Mouse (Mus musculus): ENCODE measurements around the gene Wdfy1. TPM values are rescaled to one million over a fixed set of nuclear protein-coding genes. Genes with fewer than 3 reads are reported as not detected.

Gene Wdfy1
- polyA plus RNA-seq, 1 experiment from 2014 or later: 42.6 TPM

DNA sequence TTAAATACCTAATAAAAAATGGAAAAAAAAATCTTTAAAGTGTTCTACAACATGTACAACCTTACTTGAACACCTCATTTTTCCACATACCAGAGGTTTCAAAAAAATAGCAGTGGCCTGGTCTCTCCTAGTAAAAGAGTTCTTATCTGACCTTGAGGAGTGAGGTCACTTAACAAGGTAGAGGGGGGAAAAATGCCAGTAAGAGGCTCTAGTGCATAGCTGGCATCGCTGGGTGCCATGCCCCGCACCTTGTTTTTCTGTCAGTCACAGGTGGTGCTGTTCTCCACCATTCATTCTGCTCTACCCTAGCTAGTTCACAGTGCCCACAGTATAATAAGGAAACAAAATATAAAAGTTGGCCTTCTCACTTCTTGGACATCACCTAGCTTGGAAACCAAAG lies 121.0 kb downstream of the Wdfy1 start:
- DNase-seq (ENCODE audit: low spot score) (no peak), ATAC-seq (ENCODE audit: low read depth) (no peak)
- 90% methylated on average over 2 of the region's 2 CpGs for WGBS
- no peak overlapping the region for H3K4me3 ChIP-seq (ENCODE audit: low read depth, low read length)
- H3K27ac ChIP-seq (replicated peaks; ENCODE audit: low read depth, low read length): no peak overlapping the region
- no peak overlapping the region for H3K4me2 ChIP-seq (ENCODE audit: low read depth, low read length)
- no peak overlapping the region for H3K9ac ChIP-seq (ENCODE audit: low read depth, low read length)
- no peaks in the 10 kb centered on the region for H3K9me3 ChIP-seq (ENCODE audit: control insufficient read depth, low read length)
- no peaks in the 10 kb centered on the region for H3K27me3 ChIP-seq (replicated peaks; ENCODE audit: control insufficient read depth, insufficient read depth, low read length)
- H3K36me3 ChIP-seq (ENCODE audit: control insufficient read depth, insufficient read depth, low read length): no peaks in the 10 kb centered on the region
- H3K4me1 ChIP-seq (ENCODE audit: control insufficient read depth, insufficient read depth, low read length): no peaks in the 10 kb centered on the region

Other genes with a start within 250 kb of the Wdfy1 start
- 0.31 and 0.41 TPM in 2 replicates for gene Ap1s3, start 104.2 kb downstream of the Wdfy1 start, polyA plus RNA-seq (2014; fragmentation: Nextera tagmentation; extraction: Ambion mirVana)
- 37.4 and 43.4 TPM in 2 replicates for gene Mrpl44, start 125 bp downstream of the Wdfy1 start, polyA plus RNA-seq (2014; fragmentation: Nextera tagmentation; extraction: Ambion mirVana)
- 287 and 300 TPM in 2 replicates for gene Serpine2, start 85.0 kb upstream of the Wdfy1 start, polyA plus RNA-seq (2014; fragmentation: Nextera tagmentation; extraction: Ambion mirVana)

Data from embryonic facial prominence, embryonic 14.5 days (tissue).